Mouse (Mus musculus) right cerebral cortex, postnatal 4 days (tissue): ENCODE data around the gene Krtap27-1.

Experiments
- DNase-seq: peaks from one replicate; pipeline ENCODE4 v3.0.0-alpha.2; 2022

The Krtap27-1 gene

DNA sequence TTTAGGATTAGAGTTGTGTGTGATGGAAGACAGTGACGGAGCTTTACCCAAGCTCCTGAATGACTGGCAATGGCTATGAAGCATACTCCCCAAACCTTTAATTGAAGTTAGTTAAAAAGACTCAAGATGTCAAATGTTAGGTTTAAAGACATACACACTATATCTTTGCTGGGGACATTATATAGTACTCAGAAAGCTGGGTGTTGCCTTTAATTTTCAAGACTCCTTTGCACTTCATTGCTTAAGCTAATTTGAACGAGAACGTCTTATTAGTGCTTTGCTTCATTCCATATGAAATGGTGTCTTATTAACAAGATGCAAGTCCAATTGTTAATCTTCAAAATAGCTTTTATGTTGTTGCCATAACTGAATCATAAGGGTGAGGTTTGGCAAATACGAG is at the start of gene Krtap27-1:
TSS of gene Krtap27-1 (minus strand) at position 101 of the 400 bp plus-strand sequence.
- no peak for DNase-seq

DNA sequence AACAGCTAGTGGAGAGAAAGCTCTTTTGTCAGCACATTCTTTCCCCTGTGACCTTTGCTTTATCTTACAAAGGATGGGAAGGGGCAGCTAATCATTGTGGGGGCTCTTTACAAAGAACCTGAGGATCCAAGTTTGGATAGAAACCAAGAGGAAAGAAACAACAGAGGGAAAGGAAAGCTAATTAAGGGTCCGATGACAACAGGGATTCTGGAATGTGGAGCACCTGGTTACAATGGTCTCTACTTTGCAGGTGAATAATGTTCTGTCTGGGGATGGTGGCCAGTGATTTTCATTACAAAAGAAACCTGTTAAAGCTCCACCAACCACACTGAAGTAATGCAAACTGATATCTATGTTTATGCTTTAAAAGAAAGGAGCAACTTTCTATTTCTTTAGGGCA is 48.6 kb upstream of the Krtap27-1 start:
- DNase-seq: no peak

DNA sequence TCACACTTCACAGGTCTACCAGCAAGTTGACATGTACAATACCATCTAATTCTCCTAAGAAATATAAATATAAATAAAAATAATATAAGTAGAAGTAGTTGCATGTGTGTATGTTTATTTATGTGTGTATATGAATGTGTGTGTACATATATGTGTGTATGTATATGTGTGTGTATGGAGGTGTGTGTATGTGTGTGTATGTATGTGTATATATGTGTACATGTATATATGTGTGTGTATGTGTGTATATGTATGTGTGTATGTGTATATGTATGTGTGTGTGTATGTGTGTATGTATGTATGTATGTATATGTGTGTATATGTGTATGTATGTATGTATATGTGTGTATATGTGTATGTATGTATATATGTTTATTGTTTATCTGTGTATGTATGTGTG is 45.1 kb upstream of the Krtap27-1 start:
- DNase-seq: no peak

DNA sequence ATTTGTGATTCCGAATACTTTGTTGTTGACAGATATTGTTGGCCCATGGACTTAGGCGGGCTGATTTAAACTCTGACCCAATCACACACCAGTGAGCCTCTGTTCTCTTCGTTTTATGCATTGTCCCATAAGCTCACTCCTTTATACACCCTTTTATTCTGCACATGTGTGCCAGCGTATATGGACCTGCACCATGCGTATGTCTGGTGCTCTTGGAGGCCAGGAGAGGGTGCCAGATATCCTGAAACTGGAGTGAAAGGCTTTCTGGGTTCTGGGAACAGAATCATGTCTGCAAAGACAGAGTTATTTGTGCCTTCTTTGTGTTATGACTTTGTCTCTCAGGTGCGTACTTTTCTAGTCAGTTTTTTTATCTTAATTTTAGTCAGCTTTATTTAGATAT is 39.8 kb upstream of the Krtap27-1 start:
- no peak for DNase-seq

DNA sequence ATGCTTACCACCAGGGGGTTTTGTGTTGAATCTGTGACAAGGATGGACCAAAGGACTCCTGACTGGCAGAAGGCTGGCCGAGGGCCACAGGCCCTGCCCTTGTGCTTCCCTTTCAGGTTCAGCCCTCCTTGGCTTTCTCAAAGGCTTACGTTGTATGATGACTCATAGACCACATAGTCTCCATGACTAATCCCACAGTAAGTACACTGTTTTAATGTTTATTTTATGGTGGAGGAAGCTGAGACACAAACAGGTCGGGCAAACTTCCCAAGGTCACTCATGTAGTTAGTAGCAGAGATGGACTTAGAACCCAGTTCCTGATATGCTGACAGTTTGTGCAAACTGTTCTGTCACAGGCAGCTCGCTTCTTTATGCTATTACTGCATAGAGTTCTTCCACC is 39.3 kb upstream of the Krtap27-1 start:
- no peak for DNase-seq

DNA sequence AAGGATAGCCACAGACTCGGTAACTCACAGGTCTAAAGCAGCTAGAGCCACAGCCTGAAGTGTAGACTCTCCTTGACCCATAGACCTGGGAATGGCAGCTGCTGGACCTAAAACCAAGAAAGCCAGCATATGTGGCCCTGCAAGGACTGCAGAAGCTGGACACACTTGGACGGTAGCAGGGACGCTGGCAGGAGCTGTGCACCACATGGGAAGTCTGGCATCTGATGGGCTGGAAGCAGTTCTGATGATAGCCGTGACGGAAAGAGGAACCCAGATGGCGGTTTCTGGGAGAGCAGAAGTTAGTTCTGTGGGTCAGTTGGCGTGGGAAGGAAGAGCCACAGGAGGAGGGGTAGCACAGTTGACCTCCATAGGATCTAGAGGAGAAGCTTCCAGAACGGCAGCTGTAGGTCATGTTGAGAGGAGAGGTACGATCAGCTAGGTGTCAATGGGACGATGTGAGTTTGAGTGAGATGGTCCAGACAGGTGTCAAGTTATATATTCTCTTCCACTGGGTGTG is 36.1 kb upstream of the Krtap27-1 start, which contains the start of gene 2310061N02Rik:
TSS of gene 2310061N02Rik (minus strand) at position 467 of the 517 bp plus-strand sequence.
- no peak for DNase-seq

DNA sequence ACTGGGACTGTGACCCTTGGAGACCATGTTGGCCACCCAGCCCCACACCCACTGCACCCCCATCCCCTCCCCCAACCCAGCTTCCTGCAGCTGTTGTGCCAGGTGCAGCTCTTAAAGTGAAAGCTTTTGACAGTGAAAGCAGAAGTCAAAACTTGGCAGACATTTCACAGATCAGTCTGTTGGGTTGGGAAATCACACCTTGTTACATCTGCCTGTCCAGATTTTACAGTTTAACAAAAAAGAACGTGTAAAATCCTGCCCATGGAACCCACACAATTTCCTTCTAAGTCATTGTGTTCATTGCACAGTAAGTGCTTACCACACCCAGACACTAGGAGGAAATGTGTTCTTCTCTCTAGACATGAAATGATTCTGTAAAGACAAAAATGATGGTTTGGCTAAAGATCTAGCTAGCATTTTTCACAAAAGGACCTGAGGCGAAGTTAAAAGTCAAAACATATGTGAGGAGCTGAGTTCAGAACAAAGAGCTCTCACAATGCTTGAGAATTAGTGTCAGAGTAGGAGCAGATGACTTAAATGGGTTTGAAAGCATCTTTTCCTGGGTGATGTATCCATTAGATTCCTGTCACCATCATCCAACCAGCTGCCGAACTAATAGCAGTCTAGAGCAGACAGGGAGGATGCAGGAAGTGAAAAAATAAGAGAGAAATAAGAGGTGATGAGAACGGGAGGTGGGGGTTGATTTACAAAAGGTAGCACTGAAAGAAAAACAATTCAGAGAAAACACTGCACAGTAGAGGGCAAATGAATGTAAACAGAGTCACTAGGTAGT is 29.8 kb upstream of the Krtap27-1 start:
- DNase-seq: no peak

DNA sequence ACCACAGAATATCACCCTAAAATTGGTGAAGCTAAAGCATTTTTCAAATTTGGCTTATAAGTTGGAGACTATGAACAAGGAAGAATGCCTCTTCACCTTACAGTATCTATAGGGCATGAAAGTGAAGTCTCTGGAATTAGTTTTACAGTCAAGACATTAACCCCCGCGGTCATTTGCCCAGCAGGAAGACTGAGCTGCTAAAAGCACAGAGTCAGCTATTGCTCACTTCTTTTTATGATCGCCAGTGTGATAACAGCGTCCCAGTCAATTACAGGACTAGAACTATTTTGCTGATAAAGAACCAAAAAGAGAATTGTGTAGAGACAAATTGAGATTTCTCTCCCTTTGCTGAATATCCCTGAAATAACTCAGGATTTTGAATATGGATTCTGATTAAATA is 24.8 kb upstream of the Krtap27-1 start:
- no peak for DNase-seq

DNA sequence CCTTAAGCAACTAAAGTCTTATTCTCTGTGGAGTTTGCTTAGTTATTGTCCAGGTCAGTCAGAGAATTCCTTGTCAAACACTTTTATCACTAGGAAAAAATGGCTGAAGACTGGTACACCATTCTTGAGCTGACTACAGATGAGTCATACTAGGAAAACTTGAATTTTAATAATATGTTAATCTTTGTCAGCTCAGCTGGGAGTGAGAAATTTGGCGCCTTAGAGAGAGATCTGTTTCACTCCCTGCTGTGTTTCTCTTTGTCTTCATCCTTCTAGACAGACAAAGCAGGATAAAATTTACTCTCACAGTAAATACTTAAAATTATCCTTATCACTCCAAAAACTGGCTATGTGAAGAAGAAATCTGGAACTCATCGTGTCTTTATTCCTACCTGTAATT is 9.8 kb upstream of the Krtap27-1 start:
- DNase-seq: no peak

DNA sequence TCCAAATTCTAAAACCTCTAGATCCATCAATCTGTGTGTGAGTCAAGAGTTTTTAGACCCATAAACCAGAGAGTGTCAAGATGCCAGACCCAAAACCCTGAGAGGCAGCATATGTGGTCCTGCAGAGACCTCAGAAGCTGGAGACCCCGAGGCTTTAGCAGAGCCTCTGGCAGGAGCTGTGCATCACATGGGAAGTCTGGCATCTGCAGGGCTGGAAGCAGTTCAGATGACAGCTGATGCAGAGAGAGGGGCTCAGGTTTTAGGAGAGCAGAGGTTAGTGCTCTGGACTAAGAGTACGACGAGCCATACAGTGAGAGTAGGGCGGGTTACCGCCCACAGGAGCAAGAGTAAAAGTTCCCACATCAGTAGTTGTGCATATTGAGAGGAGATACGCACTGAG is 7.6 kb upstream of the Krtap27-1 start:
- no peak for DNase-seq

DNA sequence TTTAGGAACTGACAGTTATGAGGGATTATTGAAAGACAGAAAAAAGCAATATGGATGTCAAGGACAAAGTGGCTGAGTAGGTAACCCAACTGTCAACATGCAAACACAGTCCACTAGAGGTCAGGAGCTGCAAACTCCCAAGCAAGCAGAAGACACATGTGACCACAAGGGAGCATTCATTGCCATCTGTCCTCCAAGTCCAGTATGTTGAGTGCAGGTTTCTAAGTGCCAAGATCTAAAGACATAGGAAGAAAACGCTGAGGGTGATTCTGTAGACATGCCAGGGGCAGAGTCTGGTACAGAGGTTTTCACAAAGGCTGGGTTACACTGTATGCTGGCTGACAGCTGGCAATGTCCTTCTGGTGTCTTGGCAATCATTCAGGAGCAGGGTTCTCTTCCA is 14.0 kb downstream of the Krtap27-1 start:
- no peak for DNase-seq

DNA sequence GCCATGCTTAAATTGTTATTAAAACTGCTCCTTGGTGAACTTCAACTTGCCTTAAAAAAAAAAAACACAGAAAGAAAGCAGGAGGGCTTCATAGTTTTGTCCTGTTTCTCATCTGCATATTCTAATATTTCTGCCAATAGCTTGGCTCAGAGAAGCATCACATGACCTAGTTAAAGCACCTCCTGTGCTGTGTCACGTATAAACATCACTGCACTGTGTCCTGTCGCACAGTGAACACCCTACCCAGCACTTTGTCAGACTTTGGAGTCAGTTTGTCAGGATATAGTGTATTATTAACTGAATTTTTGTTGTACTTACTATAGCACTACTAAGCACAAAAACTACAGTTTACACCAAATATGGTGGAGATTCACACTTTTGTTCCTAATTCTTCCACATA is 19.5 kb downstream of the Krtap27-1 start:
- no peak for DNase-seq

DNA sequence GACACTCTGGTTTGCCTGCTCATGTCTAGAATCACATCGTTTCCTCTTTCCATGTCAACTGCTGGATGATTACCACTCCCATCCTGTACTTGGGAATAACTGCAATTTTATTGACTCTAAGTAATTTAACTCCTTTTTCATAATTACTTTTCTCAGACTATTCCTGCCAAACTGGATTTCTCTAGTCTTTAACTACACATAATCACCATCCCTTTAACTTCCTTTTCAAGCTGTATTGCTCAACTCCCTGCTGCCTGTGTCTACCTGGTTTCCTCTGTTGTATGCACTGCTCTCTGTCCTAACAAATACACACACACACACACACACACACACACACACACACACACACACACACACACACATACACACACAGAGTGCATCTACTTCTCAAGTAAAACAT is 20.4 kb downstream of the Krtap27-1 start:
- no peak for DNase-seq

DNA sequence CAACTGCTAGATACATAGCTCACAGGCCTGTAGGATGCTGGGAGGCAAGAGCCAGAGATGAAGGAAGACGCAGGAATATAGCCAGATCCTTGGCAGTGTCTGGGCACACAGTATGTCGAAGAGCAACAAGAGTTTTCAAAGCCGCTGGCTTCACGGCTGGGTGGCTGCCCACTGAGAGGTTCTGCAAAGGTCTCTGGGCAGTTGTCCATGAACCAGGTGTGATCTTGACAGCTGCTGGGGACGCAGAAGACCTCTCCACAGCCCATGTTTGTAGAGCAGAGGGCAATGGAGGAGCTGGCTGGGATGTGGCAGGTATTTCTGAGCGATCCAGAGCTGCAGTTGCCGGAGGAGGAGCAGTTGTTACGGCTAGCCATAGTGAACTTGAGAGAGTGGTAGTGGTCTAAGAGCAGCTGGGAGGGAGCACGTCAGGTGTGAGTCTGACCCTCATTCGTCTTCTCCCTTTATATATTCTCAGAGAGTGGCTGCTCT is 24.1 kb downstream of the Krtap27-1 start, which contains the start of gene Krtap26-1:
TSS of gene Krtap26-1 (minus strand) at position 439 of the 489 bp plus-strand sequence.
- no peak for DNase-seq

DNA sequence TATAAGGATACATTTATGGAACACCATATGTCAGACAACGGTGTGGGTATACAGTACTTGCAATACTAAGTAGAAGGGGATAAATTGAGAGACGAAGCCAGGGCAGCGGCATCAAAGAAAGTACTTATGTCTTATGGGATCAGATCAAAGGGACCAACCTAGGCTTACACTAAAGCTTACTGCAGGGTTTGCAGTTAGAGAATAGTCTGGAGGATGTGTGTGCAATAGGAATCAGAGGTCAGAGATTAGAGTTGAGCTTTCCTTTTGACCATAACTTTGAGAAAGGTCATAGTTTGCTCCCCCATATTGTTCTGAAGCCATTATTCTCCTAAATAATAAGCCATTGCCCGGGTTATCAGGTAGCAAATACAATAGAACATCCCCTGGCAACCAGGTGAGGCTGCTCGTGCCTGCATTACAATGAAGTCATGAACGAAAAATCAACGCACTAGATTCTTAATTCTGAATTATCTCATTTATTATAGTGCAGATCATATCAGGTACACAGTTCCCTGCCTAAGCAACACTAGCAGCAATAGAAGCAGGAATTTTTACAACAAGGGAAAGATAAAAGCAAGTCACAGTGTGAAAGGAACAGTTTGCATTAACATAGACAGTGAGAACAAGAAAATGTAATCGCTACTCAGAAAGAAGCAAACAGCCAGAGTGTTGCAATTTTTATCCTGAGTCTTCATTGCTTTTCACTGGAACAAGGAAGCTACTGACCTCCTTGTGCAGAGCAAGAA is 24.9 kb downstream of the Krtap27-1 start:
- DNase-seq: no peak

DNA sequence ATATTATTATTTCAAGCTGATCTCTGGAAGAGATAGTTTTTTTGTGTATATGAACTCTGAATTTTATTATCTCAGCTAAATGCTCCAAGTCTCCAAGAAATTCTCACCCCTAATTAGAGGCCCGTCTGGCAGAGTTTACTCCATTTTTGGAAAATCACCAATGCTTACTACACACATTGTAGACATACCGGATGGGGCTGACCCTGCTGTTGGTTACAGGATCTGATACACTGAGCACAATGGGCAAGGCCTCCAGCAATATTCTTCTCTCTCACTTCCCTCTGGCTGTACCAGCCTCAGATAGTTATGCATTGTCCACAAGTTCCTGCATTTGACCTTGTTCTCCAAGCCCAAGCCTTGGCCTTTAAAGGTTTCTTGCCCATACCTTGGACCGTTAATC is 31.4 kb downstream of the Krtap27-1 start:
- no peak for DNase-seq

DNA sequence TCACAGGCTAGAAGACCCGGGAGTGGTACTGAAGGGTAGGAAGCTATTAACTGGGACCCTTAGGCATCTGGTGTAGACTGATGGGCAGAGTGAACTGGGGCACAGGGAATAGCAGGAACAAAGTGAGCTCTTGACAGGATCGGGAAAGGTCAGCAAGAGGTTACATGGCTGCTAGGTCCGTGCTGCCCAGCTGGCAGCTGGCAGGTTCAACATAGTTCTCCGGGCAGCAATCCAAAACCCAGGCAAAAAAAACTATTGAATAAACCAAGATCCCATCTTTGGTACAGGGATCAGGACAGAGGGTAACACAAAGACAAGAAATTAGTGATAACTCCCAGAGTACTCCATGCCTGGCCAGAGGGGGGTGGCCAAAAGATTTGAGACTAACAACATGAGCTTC is 36.3 kb downstream of the Krtap27-1 start:
- no peak for DNase-seq

DNA sequence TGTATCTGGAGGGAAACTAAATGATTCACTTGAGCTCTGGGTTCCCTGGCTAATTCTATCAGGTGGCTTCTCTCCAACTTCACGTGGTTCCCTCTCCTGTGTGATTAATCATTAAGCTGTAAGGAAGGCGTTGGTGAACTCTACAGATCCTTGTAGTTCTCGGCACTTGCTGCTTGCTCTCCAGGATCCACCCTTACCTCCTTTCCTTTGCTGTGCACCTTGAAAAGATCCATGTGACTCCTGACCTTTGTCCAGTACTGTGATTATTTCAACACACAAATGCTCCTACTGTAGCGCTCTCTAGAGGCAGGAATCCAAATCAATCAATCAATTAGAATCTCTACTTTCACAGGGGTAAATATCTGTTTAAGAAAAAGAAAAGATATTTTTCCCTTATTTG is 40.0 kb downstream of the Krtap27-1 start:
- no peak for DNase-seq

DNA sequence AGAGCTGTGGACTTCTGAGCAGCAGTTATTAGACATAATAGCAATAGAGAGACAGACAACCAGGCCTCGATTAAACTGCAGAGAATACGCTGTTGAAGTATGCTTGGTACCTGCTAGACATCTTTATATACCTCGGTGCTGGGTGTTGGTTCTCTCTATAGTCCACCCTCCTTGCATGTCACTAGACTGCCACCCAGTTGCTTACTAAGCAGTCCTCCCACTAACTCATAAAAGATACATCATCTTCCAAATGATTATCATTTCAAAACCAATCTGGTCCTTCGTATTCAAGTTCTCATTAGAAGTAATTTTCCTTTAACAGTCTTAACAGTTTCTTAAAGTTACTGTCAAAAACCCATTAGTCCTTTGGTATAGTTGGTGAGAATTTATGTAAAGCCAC is 43.9 kb downstream of the Krtap27-1 start, which contains the start of gene 2310079G19Rik:
TSS of gene 2310079G19Rik (minus strand) at position 101 of the 400 bp plus-strand sequence.
- DNase-seq: no peak
